Mouse (Mus musculus) left cerebral cortex, adult 18-20 months (tissue): ENCODE measurements at regions not wholly inside any gene's neighbourhood (a gene's known extent, or its start where the extent isn't known, plus 50 kb on each side); places are given as distances from the start of the nearest gene placed in this dataset.

ENCODE experiments used
- DNase-seq, 2 experiments: peaks; one replicate each; pipeline ENCODE4 v3.0.0; 2021 to 2022; ENCODE audit warnings: low spot score in 2 of 2, mixed read lengths in 1 of 2

DNA sequence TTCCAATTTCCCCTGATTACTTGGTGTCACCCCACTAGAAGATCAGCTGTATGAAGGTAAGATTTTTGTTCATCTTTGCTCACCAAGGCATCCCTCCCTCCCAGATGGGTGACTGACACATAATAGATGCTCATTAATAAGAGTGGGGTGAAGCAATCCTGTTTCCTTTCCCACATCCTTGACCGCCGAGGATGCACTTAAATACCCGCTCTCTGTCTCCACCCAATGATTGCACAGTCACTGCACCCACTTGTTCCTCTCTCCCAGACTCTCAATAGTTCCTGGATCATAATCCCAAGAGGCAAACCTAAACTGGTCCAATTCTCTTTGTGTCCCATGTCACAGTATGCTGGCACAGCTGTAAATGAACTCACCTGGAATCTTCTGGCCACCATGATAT, 86.4 kb upstream of the Ccn6 start:
- DNase-seq: no peak

DNA sequence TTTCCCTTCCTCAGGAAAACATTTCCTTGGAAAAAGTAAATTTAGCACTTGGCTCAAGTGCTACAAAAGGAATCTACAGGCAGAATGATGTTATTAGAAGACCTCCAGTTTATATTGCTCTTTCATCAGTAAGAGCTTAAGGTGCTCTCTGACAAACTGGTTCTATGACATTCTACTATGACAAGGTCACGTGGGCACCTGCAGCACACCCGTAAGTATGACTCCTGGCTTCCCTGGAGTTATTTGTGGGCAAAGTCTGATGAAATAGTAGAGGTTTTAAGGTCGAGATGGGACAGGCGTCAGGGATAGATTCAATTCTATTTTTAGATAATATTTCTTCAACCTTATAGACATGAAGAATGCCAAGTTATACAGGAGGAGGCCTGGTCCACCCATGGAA, 84.9 kb upstream of the Ccn6 start:
- DNase-seq: no peak

DNA sequence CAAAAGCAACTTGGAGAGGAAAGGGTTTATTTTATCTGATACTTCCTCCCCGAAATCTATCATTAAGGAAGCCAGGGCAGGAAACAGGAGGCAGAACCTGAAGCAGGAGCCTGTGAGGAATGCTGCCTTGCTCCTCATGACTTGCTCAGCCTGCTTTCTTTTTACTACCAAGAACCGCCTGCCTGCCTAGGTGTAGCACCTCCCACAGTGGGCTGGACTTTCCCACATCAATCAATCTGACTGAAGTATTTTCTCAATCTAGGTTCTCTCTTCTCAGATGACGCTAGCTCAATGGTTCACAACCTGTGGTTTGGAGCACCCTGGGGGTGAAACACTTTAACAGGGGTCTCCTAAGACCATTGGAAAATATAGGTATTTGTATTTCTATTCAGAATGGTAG, 83.4 kb upstream of the Ccn6 start:
- no peak for DNase-seq

DNA sequence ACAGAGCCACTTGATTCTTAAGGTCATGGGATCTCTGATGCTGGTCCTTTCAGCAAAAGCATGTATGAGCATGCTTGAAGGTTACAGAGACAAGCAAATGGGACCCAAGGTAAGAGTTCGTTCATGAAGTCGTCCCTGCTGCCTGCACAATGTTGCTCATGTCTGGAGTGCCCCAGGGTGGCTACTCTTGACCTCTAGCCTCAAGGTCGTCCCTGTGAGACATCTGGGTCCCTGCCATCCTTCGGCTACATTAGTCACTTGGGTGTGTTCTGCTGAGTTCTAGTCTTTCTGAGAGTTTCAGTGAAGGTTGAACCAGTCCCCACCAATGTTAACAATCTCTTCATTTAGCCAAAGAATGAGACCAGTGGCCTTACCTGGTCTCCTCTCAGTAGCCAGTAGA, 81.5 kb upstream of the Ccn6 start:
- DNase-seq: no peak

DNA sequence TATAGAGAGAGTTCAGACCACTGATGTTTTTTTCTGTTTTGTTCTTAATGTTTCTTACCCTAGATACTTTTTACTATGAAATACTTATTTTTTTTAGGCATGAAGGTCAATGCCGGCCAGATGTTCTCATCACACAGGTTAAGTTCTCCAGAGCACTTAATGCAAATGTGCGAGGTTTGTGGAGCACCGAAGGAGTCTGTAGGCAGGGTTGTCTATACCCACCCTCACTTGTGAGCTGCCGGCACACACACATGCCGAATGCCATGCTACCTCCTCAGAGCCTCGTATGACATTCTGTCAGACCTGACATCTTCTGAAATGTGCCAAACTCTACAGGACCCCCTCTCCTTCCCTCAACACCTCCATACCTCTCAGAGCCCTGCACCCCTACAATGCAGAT, 80.5 kb upstream of the Ccn6 start:
- no peak for DNase-seq

DNA sequence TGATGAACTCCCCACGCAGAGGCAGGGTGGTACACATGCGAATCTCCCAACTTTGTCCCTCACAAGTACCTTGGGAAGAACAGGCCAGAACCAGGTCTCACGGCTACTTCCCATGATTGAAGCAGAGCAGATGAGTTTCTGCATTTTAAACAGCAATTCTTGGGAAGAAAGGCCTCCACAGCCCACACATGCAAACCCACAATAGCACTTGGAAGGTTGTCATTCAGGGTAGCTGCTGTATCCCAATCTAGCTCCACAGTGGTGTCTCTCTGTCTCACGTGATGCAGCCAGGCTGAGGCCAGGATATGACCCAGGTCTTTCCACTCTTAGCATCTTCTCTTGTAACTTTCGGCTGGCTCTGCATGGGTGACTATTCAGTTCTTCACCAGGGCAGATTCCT, 78.8 kb upstream of the Ccn6 start:
- DNase-seq: no peak

DNA sequence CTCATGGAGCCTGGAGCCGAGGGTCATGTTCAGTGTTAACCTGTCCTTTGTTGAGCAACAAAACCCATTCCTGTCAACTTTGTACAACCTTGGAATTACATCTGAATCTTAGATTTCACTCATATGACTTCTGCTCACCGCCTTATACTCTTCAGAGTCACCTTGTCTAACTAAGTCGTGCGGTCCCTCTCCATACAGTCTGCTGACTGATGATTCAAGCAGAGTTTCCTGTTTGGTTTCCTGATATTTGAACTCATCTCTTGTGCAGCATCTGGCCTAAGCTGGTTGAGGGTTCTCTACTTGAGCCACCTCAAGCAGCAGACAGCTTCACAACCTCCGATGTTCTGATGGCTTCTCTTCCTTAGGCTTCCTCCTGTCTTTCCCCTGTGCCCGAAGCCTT, 78.3 kb upstream of the Ccn6 start:
- DNase-seq: no peak

DNA sequence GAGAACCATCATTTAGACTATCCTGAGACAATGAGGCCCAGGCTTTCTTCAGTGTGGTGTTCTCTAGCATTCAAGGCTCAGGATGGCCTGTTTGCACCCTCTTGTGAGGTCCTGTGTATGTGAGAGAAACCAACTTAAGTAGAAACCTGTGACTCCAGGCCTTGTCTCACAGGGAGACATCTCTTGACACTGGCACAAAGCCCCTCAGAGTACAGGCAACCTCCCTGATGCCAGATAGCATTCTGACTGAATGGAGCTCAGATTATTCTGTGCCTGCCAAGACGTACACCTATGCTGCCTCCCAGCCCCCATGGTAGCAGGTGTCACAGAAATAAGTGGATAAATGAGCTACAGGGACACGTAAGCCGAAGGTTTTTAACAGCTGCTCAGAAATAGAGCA, 77.9 kb upstream of the Ccn6 start:
- no peak for DNase-seq

DNA sequence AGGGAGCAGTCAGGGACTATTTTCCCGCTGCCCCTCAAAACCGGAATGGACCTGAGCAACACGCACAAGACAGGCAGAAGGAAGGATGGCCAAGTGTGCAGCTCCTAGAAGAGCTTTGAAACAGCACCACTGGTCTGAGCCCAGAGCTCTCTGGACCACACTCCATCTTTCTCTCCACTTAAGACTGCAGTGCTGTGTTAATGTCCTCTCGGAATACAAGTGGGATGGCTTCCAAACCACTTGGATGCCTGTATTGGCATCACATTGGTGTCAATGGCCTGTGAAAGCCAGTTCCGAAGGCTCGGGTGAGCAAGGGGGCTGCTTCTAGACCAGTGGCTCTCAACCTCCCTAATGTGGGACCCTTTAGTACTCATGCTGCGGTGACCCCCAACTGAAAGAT, 77.4 kb upstream of the Ccn6 start:
- no peak for DNase-seq

DNA sequence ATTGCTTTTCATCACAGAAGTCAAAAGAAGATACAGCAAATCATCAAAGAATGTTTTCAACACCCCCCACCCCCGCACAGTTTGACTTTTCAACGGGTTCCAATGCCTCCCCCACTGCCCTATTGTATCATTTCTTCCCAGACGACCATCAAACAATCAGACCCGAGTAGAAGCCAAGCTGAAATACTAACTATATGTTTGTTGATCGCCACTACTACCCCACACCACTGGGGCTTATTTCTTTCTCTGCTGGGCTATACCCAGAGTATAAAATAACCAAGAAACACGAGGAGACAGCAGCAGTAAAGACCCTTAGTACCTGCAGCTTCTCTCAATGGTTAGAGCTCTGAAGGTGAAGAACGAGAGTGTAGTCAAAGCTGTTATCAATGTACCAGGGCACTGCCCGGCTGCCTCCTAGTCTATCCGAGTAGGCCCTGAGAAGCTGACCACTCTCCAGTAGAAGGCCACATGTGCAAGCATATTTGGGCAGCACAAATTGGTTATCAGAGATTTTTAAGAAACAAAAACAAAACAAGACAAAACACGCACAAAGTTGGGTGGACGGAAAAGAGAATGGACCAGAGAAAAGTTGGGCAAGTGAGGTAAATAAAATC, 76.7 kb upstream of the Ccn6 start:
- DNase-seq: no peak

DNA sequence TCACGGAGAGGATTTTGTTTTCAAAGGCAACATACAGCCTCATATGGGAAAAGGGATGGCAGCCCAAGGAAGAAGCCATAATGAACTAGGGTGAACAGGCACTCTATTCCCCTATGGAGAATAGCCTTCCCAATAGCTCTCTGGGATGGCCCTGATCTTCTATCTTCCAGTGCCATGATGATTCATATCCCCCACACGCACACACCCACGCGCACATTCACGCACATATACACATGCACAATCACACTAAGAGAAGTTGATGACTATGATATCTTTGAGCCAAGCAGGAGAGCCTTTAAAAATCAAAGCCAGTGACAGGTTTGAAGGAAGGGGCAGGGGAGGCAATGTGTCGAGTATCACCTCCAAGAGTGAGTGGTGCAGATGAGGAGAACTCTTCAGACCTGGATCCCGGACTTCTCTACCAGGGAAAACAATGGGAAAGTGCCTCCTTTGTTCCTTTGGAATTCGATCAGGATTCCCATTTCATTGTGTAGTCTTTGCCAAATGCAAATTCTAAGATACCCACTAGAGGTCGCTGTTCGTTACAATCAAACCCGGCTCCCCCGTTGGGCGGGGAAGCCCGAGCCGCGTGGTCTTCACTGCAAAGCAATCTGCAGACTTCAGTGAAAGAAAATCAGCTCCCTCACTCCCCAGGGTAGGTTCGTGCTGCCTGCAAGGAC, 76.0 kb upstream of the Ccn6 start:
- peak; percentile 76 to 77 for DNase-seq

DNA sequence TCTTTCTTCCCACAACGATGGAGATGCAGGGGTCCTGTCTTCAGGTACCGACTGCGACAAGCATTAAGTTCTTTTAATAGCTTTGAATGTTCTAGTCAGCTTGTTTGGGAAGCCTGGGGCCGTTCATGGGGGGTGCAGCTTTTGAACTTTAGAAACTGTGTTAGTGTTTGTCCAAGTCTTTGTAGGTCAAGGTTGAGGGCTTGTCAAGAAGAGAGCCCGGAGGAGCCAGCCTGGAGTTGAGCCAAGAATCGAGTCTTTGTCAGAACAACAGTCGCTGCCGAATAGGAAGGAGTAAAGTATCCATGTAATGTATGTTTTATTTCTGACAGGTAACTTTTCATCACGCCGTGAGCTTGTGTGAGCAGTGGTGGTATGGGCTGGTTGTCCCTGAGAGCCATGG, 75.0 kb upstream of the Ccn6 start:
- no peak for DNase-seq

DNA sequence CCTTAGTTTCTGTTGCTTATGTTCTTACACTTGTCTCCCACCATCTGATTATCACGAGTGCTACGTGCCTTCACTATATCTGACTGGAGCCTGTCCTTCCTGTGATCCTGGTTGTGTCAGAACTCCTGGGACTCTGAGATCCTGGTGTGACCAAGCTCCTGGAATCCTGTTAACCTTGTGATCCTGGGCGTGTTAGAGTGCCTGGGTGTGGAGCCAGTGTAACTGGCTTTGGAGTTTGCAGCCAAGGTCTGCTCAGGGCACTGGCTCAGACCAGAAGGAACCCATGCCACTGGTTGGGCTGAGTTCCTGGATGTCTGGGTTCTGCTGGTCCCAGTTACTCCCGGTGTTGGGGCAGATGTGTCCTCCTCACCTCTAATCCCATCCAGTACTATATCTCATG, 74.0 kb upstream of the Ccn6 start:
- no peak for DNase-seq

DNA sequence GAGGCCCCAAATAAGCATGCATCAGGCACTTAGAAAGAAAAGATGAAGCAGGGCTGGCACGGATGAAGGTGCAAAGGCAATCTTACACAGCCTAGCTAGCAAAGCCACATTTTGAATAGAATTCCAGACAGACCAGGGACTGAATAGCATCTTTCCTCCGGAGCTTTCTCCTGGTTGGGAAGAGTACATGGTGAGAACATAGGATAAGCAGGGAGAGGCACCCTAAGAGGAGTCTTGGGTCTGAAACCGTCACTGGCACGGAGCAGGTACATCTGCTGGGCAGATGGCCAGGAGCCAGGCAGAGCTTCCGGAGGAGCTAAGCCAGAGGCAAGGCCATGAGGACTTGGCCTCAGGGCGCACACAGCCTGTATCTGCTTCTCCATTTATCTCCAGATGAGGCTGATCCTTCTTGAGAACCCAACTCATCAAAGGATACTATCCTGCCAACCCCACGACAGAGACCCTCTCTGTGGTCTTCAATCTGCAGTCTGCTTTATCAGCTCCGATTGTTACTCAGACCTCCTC, 70.4 kb upstream of the Ccn6 start:
- no peak for DNase-seq

DNA sequence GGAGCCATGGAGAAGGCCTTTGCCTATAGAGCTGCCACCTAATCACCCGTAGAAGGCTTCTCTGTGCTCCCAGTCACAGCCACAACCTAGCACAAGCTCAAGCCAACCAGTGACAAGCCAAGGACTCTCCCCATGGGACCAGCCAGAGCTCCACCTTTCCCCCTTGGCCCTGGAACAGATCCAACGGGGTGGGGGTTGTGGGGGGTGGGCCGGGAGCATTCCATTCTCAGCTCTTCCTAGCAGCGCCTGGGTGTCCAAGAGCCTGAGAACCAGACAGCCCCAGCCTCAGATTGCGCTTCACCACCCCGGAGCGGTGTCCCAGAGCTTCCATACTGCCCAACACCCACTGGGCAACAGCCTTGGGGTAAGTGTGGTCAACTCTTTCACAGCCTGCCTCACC, 69.6 kb upstream of the Ccn6 start:
- no peak for DNase-seq

DNA sequence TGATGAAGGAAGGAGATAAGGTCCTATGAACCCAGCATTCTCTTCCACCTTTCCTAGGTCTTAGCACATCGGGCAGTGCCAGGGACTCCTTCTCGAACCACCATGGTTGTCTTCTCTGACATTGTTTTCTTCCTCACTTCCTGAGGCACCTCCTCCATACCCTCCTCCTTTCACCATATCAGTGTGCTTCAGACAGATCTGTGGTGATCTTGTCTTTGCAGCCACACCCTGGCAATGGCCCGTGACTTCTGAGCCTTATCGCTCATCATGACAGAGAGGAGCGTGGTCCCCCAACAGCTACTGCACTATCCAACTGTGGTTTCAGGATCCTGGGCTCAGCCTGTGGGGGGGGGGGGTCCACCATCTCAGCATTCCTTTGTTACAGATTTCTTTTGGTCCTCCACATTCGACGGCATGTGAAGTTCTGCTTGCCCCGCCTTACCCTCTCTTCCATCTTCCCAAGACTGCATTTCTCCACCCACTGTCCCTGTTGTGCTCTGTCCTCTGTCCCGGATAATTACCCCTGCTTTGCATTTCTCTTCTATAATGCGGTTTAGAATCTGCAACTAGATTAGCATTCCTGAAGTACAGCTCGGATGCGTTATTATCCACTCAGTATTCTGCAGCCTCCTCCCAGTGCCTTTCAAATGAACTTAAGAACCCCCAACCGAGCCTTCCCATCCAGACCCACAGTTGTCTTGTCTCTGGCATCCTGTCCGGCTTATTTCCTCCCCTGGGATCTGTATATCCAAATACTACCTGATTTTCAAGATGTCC, 67.2 kb upstream of the Ccn6 start:
- no peak for DNase-seq

DNA sequence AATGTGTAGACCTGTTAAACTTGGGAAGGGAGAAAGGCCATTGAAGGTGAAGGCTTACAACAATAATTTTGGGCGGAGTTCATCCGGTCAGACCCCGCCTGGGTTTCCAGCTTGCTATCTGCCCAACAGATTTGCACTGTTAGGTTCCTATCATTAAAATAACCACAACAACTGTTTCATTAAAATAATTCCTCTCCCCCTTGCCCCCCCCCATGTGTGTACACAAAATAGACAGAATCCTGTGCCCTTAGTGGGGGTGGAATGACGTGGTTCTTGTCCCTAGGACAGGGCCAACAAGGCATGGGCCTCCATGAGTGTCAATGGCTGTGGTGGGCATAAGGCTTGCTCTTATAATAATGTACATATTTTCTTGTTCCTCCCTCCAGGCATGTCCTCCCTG, 65.6 kb upstream of the Ccn6 start:
- no peak for DNase-seq

DNA sequence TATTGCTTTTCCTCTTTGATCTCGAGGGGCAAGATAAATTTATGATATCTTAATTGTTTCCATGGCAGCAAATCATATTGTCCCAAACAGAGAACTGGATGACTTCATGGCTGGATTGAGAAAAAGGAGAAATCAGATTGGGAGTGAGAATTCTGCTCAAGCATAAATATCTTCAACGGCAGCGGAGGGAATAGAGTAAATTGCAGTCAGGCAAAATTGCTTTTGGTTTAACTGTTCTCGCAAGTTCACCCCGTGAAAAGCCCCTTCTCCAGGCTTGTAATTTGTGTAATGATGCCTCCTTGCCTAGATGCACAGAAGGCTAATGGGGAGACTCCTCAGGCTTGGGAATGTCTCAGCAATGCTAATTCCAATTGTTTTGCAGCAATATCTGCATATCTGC, 64.4 kb upstream of the Ccn6 start:
- DNase-seq: no peak

DNA sequence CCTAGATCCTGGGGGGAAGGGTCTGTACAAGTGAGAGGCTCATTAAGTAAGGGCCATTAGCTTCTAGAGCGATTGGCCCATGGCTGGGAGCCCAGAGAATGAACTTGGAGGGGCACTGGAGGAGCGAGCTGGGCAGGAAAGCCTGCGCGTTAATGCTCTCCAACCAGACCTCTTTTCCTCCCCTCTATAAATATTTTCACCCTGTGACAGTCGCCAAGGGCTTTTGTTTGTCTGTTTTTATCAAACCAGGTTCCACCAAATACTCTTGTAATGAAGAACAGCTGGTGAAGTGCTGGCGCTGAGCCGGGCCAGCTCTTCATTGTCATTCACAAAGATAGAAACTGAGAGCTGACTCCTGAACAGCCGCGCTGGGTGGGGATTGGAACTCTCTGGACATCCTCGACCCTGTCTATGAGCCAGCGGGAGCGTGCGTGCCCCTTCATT, 63.9 kb upstream of the Ccn6 start:
- DNase-seq: no peak

DNA sequence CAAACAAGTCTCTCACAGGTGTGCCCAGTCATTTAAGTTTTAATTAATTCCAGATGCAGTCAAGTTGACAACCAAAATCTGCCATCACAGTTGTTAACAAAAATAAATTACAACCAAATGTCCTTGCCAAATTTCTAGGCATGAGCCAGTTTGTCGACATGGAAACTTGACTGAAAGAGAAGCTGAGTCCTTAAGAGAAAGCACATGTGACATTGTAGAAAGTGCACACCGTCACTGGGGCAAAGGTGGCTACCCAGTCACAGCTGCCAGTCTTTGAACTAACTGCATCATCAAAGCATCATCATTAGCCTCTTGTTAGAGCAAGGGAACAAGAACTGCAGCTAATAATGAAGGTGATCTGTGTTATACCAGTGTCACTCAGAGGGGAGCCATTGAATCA, 62.9 kb upstream of the Ccn6 start:
- no peak for DNase-seq

DNA sequence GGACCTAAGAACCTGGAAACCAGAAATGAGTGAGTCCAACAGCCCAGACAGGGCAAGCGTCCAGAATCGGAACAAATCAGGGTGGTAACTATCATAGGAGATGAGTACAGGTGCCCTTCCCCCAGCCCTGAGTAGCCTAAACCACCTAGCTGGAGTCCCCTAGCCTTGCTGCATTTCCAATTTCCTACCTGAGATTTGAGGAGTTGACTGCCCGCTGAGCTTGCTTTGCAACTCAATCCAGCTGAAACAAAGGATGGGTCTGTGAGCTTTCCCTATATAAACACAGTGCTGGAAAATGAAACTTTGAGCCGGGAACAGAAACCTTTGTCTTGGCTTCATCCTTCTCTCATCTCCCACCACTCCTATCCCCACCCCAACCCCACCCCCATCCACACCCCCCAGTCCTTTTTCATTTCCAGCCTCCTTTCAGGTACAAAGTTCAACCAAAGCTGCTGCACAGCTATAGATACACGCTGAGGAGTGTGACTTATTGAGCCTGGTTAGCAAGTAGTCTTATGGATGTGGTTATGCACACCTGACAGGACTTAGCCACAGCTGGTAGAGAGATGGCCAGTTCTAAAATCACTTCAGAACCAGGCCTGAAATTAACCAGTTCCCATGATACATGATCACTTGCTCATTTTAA, 61.0 kb upstream of the Ccn6 start:
- no peak for DNase-seq

DNA sequence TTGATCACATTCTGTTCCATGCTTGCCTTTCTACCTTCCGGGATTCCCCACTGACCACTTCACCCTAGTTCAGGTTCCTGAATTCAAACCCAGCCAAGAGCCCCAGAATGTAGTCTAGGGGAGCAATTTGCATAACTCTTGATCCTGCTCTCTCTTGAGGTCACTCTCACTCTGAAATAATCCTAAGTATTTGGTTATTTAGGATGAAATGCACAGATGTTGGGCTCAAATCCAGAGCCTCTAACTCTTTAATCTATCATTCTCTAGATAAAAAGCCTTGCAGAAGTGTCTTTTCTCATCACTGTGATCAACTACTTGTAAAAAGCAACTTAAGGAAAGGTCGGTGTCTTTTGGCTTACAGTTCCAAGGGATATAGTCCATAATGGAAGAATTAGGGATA, 57.4 kb upstream of the Ccn6 start:
- DNase-seq: no peak
